Mouse (Mus musculus) liver, embryonic 14.5 days (tissue): ENCODE data around the gene 4932438H23Rik. TPM values are rescaled to one million over a fixed set of nuclear protein-coding genes. Genes with fewer than 3 reads are reported as not detected.
A peak's percentile ranks its signal among the peaks of the same experiment; 100 is the strongest.

Experiments used
- ATAC-seq: fragments of 200-750 bp; cut with Nextera tagmentation; 2 replicates; pipeline ENCODE4 v1.8.0; 2017; ENCODE audit warnings: moderate number of reproducible peaks, mild to moderate bottlenecking, moderate library complexity; ENCODE audit not compliant: insufficient read depth
- DNase-seq, 3 experiments: peaks; one replicate each; pipeline ENCODE4 v3.0.0-alpha.2; 2012 to 2013; ENCODE audit warnings: low read depth in 3 of 3, low spot score in 3 of 3
- H3K27ac ChIP-seq: fragments of 300-500 bp; sonication (generic); 2 replicates; pipeline ENCODE4 v1.5.1; 2014; ENCODE audit warnings: moderate library complexity, mild to moderate bottlenecking, control low read depth, inconsistent platforms
- H3K27me3 ChIP-seq: fragments of 300-500 bp; sonication (generic); 2 replicates; pipeline ENCODE4 v1.6.1; 2014; ENCODE audit warnings: mild to moderate bottlenecking, low read length, moderate library complexity; ENCODE audit not compliant: control insufficient read depth, insufficient read depth
- H3K36me3 ChIP-seq: fragments of 300-500 bp; sonication (generic); replicated peaks from 2 replicates; pipeline ENCODE4 v1.6.1; 2014; ENCODE audit warnings: low read depth; ENCODE audit not compliant: control insufficient read depth, insufficient read depth
- H3K4me1 ChIP-seq, 2 experiments: fragments of 200-500 bp in 1 of 2; fragments of 300-500 bp in 1 of 2; sonication (generic) in 1 of 2; replicated peaks; 2 replicates each; pipeline ENCODE4 v1.6.1; 2012 to 2014; ENCODE audit warnings: antibody characterized with exemption in 1 of 2, inconsistent platforms in 1 of 2, low read length in 1 of 2; ENCODE audit not compliant: control insufficient read depth in 2 of 2, insufficient read depth in 2 of 2
- H3K4me2 ChIP-seq: fragments of 300-500 bp; sonication (generic); 2 replicates; pipeline ENCODE4 v1.6.1; 2014; ENCODE audit warnings: low read depth, mild to moderate bottlenecking, control low read depth, moderate library complexity
- H3K4me3 ChIP-seq, 2 experiments: fragments of 200-500 bp in 1 of 2; fragments of 300-500 bp in 1 of 2; sonication (generic) in 1 of 2; 2 replicates each; pipeline ENCODE4 v1.5.1; 2012 to 2014; ENCODE audit warnings: low read depth in 2 of 2, low read length in 2 of 2, mild to moderate bottlenecking in 2 of 2, control low read depth in 1 of 2, inconsistent platforms in 1 of 2, moderate library complexity in 1 of 2; ENCODE audit not compliant: insufficient read depth in 1 of 2
- H3K9ac ChIP-seq: fragments of 300-500 bp; sonication (generic); replicated peaks from 2 replicates; pipeline ENCODE4 v1.6.1; 2014; ENCODE audit warnings: mild to moderate bottlenecking, control low read depth, moderate library complexity
- H3K9me3 ChIP-seq: fragments of 300-500 bp; sonication (generic); 2 replicates; pipeline ENCODE4 v1.6.1; 2016; ENCODE audit warnings: low read length, mixed read lengths; ENCODE audit not compliant: control insufficient read depth
- CTCF ChIP-seq: IDR thresholded peaks from 2 replicates; pipeline ENCODE4 v1.5.1; 2016; ENCODE audit warnings: antibody characterized with exemption, low read depth, control low read depth
- EP300 ChIP-seq: IDR thresholded peaks from 2 replicates; pipeline ENCODE4 v1.6.1; 2016; ENCODE audit warnings: antibody characterized with exemption, low read depth
- WGBS: fragments of 180-500 bp; shearing (Covaris S2); extraction: QIAGEN DNeasy Blood & Tissue Kit; methylation state at CpG from one replicate; pipeline ENCODE4 v1.1.7; 2014; ENCODE audit not compliant: insufficient replicate concordance; 5-methylcytosine and 5-hydroxymethylcytosine counted together
- polyA plus RNA-seq, 2 experiments: library from polyadenylated mRNA; depleted of rRNA in 1 of 2; stranded (reverse) in 1 of 2; unstranded in 1 of 2; fragments of >200 nt; fragmentation: Nextera tagmentation in 1 of 2; extraction: Ambion mirVana in 1 of 2; gene quantifications; 2 replicates each; pipeline versions ENCODE4 v1.2.1 to v1.2.3; 2012 to 2014

The 4932438H23Rik gene
- polyA plus RNA-seq, 2 experiments, result not detected

GRCm38 (mm10) chr16:91103386-91103785 lies 8.5 kb upstream of the 4932438H23Rik start:
- peaks cover 13% of the 10 kb centered on the region for H3K27me3 ChIP-seq
- H3K4me2 ChIP-seq, result no peak overlapping the region
- H3K4me1 ChIP-seq, result no peaks in the 10 kb centered on the region
- 74% methylated on average over 14 of the region's 14 CpGs for WGBS
- ATAC-seq (no peak), DNase-seq (no peak)
- TF ChIP-seq CTCF (no peak), EP300 (no peak)
- H3K27ac ChIP-seq, result no peak overlapping the region
- H3K9me3 ChIP-seq, result no peaks in the 10 kb centered on the region
- no peak overlapping the region for H3K9ac ChIP-seq
- no peak overlapping the region for H3K4me3 ChIP-seq
- no peaks in the 10 kb centered on the region for H3K36me3 ChIP-seq

GRCm38 (mm10) chr16:91100484-91100883 lies 5.6 kb upstream of the 4932438H23Rik start:
- Histone ChIP-seq H3K4me1 (no peaks in the 10 kb centered on the region), H3K9ac (no peak overlapping the region), H3K4me2 (no peak overlapping the region), H3K27me3 (peaks cover 11% of the 10 kb centered on the region), H3K4me3 (no peak overlapping the region), H3K9me3 (no peaks in the 10 kb centered on the region), H3K27ac (no peak overlapping the region), H3K36me3 (no peaks in the 10 kb centered on the region)
- 41% methylated on average over 2 of the region's 2 CpGs for WGBS
- no peak for TF ChIP-seq CTCF
- no peak for TF ChIP-seq EP300
- ATAC-seq (no peak), DNase-seq (no peak)

DNA sequence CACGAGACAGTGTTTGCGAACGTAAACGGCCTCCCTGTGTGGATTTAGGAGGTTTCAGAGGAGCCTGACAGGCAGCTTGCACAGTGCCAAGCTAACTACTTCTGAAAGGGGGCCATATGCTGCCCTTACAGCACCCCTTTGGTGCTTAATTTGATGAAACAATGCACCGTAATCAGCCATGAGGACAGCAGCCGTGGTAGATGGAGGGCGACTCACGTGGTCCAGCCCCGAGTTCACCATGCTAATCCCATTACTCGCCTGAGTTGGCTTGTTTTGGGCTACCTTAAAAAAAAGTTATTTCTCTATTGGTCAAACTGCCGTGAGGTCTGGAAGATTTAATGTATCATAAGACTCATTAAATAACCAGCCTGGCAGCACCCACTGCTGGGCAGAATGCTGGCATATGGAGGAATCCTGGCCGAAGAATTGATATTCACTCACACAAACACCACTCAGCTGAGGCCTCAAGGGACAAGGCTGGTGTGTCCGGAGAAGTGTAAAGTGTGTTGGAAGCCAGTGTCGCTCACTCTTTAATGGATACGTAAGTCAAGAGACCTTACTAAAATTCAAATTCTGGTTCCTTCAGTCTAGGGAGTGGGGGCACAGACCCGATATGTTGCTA lies 4.6 kb upstream of the 4932438H23Rik start:
- 76% methylated on average over 16 of the region's 16 CpGs for WGBS
- no peak for ATAC-seq
- Histone ChIP-seq H3K36me3 (no peaks in the 10 kb centered on the region), H3K27me3 (peaks cover 3% of the 10 kb centered on the region; the same call in 1 of the 2 replicates), H3K4me3 (no peak overlapping the region), H3K9me3 (no peaks in the 10 kb centered on the region), H3K4me2 (no peak overlapping the region), H3K4me1 (no peaks in the 10 kb centered on the region), H3K27ac (no peak overlapping the region), H3K9ac (no peak overlapping the region)
- DNase-seq, result no peak
- TF ChIP-seq EP300, result no peak
- no peak for TF ChIP-seq CTCF

GRCm38 (mm10) chr16:91097858-91098257 lies 2.9 kb upstream of the 4932438H23Rik start:
- Histone ChIP-seq H3K4me2 (no peak overlapping the region), H3K4me1 (no peaks in the 10 kb centered on the region), H3K9me3 (no peaks in the 10 kb centered on the region), H3K9ac (no peak overlapping the region), H3K4me3 (no peak overlapping the region), H3K27me3 (peaks cover 3% of the 10 kb centered on the region; the same call in 1 of the 2 replicates), H3K27ac (no peak overlapping the region), H3K36me3 (no peaks in the 10 kb centered on the region)
- WGBS, result 76% methylated on average over 11 of the region's 11 CpGs
- ATAC-seq (no peak), DNase-seq (no peak)
- TF ChIP-seq EP300 (no peak), CTCF (no peak)

DNA sequence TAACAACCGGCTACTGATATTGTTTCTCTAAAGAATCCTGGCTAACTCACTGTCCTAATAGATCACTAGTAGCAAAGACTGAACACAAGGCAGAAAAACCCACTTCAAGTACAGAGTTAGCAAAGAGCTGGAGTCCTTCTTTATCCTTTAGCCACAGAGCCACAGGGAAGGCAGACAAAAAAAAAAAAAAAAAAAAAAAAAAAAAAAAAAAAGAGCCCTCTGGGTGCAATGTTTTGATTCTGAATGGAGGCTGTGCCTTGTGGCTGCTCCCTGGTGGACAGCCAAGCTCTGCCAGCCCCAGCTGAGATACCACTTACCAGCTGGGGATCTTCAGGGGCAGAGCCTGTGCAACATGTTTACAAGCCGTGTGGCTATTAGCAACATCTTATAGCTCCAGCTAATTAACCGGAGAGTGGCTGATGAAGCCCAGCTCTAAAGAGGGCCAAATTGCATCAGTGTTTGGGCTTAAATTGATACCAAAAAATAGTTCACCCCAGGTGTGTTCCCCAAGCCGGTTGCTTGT lies 2.1 kb upstream of the 4932438H23Rik start:
- no peaks in the 10 kb centered on the region for H3K36me3 ChIP-seq
- WGBS, result 72% methylated on average over 4 of the region's 4 CpGs
- H3K4me2 ChIP-seq, result no peak overlapping the region
- H3K4me1 ChIP-seq, result no peaks in the 10 kb centered on the region
- ATAC-seq (no peak), DNase-seq (no peak)
- H3K9ac ChIP-seq, result no peak overlapping the region
- H3K9me3 ChIP-seq, result no peaks in the 10 kb centered on the region
- H3K27ac ChIP-seq, result no peak overlapping the region
- H3K4me3 ChIP-seq, result no peak overlapping the region
- no peaks in the 10 kb centered on the region for H3K27me3 ChIP-seq
- TF ChIP-seq EP300 (no peak), CTCF (0 out of 2 replicates have a peak, but pooled peaks have one; percentile 4)
